Mouse (Mus musculus) ovary, postnatal 36 days (tissue): ENCODE results near the gene B4galt1.
A peak's percentile ranks its signal among the peaks of the same experiment; 100 is the strongest.

Experiments used
- DNase-seq: peaks from one replicate; pipeline ENCODE4 v3.0.0; 2022; ENCODE audit warnings: low spot score, mixed read lengths

The B4galt1 gene

GRCm38 (mm10) chr4:40817936-40818335 lies 35.9 kb downstream of the B4galt1 start:
- no peak for DNase-seq

GRCm38 (mm10) chr4:40815775-40816372 lies 37.9 kb downstream of the B4galt1 start:
- DNase-seq = no peak

GRCm38 (mm10) chr4:40815120-40815519 lies 38.7 kb downstream of the B4galt1 start:
- no peak for DNase-seq

- DNase-seq = no peak
Measured at GRCm38 (mm10) chr4:40814359-40814758, 39.4 kb downstream of the B4galt1 start.

DNA sequence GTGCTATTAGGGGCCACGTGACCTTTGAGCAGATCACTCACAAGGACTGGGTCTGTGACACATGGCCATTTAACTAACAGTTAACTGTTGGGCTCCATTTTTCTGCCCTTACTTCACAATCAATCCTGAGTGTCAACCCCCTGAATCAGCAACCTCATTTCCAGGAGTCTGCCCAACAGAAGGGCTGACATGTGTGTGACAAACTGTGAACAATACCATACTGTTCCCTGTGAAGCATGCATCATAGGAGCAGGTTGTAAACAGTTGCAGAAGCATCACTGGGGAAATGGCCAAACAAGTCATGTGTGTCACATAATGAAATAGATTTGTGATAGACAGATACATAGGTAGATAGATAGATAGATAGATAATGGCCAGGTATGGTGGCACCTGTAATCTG lies 40.9 kb downstream of the B4galt1 start:
- no peak for DNase-seq

- no peak for DNase-seq
Measured at GRCm38 (mm10) chr4:40810481-40810880, 43.3 kb downstream of the B4galt1 start.

DNA sequence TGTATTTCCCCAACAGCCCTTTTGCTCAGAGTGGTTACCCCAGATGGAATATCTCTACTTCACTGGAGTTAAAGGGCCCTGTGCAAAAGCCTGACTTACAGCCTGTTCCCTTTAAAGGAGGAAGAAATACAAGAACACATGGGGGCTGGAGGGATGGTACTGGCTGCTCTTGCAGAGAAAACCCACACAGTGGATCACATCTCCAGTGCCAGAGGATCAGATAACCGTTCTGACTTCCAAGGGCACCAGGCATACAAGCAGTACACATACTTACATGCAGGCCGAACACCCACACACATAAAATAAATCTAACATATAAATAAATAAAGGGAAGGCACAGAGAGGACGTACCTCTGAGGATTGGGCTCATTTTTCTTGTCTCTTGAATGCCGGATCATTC lies 46.4 kb downstream of the B4galt1 start:
- DNase-seq = no peak

GRCm38 (mm10) chr4:40805401-40805800 lies 48.4 kb downstream of the B4galt1 start:
- DNase-seq = no peak

DNA sequence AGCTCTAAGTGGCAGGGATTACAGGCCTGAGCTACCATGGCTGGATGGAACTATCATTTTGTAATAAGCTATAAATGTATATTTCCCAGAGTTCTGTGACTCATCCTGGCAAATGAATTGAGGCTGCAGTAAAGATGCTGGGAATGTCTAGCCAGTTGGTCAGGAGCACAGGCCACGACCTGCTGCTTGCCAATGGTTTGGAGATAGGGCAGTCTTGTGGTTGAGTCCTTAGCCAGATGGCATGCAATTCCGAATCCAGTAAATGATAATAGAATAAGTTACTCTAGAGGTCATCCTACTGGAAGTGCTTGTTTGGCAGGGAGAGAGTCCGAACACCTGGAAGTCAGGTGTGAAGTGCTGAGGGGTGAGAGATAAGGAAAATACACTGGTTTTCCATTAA lies 51.0 kb downstream of the B4galt1 start:
- no peak for DNase-seq

DNA sequence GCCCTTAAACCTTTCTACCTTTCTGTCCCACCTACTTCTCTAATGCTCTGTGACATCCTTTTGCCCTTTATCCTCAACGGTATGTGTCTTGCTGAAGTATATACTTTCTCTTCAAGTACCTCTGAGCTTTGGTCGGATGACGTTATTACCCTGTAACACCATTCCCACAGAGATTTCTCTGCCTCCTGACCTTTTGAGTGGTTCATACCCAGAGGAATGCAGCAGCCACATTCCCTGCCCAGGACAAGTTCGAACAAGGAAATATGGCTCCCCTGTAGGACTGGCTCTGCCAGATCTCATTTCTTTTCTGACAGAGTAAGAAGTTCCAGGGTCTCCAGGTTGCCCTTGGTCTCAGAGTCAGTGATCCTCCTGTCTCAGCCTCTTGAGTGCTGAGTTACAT lies 51.9 kb downstream of the B4galt1 start:
- DNase-seq = no peak

DNA sequence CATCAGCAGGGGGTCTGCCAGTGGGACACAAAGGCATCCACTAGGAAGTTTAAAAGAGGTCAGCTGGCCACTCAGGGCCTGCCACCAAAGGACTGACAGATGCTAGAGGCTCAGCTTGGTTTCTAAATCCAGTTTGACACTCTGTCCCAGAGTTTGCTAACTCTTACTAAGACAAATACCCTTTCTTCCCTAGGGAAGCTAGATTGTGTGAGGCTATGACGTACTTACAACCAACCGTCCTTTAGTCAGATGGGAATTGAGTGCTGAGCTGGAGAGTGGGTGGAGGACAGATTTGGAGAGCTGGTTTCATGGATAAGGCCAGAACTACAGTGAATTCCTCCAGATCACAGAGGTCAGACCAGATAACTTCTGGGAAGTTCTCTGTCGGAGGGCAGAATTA lies 52.9 kb downstream of the B4galt1 start:
- DNase-seq = no peak

DNA sequence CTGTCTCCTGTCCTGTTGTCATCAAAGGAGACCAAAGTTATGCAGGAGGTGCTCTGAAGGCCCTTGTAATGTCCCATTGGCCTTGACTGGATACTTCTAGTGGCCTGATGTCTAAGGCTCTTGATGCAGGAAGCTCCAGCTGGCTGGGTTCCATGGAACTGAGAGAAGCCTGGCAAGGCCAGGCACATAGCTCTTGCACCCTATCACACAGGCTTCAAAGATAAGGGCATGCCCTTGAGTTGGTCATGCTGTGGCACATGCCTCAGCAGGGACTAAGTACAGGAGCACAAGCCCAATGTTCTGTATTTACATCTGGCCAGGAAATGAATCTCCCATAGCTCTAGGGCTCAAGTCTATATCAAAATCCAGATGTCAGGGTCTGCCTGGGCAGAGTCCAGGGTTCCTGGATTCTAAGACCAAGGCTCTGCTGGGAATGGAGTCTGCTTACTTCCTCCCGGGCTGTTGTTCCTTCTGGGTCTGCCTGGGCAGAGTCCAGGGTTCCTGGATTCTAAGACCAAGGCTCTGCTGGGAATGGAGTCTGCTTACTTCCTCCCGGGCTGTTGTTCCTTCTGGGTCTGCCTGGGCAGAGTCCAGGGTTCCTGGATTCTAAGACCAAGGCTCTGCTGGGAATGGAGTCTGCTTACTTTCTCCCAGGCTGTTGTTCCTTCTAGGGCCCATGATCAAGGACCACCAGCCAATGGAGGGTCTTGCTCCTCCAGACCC lies 54.8 kb downstream of the B4galt1 start:
- peak; percentile 67 for DNase-seq

DNA sequence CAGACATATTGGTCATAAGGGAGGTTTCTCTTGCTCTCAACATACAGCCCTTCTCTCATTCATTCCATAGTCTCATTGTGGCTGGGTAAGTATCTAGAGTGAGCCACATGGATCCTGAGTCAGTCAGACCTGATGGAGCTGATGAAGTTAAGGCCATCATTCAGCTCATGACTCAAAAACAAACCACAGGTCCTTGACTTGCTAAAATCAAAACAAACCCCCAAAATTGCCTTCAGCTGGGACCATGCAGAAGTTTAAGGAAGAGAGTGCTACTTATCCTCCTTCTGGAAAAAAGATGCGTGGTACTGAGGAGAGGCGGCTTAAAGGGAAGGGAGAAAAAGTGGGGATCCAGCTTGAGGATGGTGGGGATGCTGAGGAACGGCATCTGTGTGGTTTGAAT lies 58.0 kb downstream of the B4galt1 start:
- DNase-seq = no peak

- no peak for DNase-seq
Measured at GRCm38 (mm10) chr4:40794320-40794719, 59.5 kb downstream of the B4galt1 start.

- DNase-seq = no peak
Measured at GRCm38 (mm10) chr4:40791176-40791575, 62.6 kb downstream of the B4galt1 start.

GRCm38 (mm10) chr4:40786578-40786977 lies 67.2 kb downstream of the B4galt1 start:
- DNase-seq = no peak

- no peak for DNase-seq
Measured at GRCm38 (mm10) chr4:40785620-40786166, 68.1 kb downstream of the B4galt1 start.

GRCm38 (mm10) chr4:40784556-40785169 lies 69.1 kb downstream of the B4galt1 start:
- no peak for DNase-seq

- DNase-seq = no peak
Measured at GRCm38 (mm10) chr4:40783049-40783448, 70.8 kb downstream of the B4galt1 start.

- DNase-seq = no peak
Measured at GRCm38 (mm10) chr4:40781797-40782495, 71.9 kb downstream of the B4galt1 start.

- DNase-seq = no peak
Measured at GRCm38 (mm10) chr4:40781143-40781542, 72.7 kb downstream of the B4galt1 start.

DNA sequence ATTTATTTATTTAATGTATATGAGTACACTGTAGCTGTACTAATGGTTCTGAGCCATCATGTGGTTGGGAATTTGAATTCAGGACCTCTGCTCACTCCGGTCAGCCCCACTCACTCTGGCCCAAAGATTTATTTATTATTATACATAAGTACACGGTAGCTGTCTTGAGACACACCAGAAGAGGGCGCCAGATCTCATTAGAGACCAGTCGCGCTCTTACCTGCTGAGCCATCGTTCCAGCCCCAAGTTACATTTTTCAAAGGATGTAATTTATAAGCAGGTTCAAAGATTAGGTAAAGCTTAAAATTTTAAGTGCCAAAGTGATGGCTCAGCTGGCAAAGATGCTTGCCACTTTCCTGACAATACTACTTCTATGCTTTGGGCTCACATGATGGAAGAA lies 75.1 kb downstream of the B4galt1 start:
- DNase-seq = no peak

DNA sequence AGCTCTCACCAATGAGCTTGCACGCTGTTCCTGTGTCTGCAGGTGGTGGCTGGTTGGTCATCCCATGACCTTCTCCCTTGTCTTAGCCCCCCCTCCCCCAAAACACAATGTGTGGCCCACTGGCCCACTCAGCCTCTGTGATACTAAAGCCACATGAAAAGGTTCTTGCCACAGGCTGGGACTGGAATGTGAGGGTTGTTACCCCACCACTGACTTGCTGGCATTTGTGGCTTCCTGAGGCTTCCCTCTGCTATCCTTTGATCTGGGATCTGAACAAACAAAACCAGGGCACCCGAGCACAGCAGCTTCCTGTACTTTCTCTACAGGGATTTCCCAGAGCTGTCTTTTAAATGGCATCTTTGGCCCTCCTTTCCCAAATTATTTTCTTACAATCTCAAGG lies 76.7 kb downstream of the B4galt1 start:
- no peak for DNase-seq
